Mouse (Mus musculus): ENCODE data around the gene Camk1d. TPM values are rescaled to one million over a fixed set of nuclear protein-coding genes. Genes with fewer than 3 reads are reported as not detected.
A peak's percentile ranks its signal among the peaks of the same experiment; 100 is the strongest.

The Camk1d gene
- total and polyA plus RNA-seq, 2 experiments from 2014 or later = 1.1 to 2.2 TPM

- TF ChIP-seq CTCF (IDR thresholded peaks at IDR 0.05; ENCODE audit: low read depth) (no peak), EP300 (IDR thresholded peaks at IDR 0.05; ENCODE audit: low read depth) (no peak)
- ATAC-seq (ENCODE audit: insufficient read depth, low read depth) = no peak
- H3K27ac ChIP-seq (ENCODE audit: low read depth) = no peak overlapping the region
- H3K27me3 ChIP-seq (ENCODE audit: control insufficient read depth, insufficient read depth, low read length) = peaks cover 19% of the 10 kb centered on the region; the same call in 1 of the 2 replicates
- H3K36me3 ChIP-seq (replicated peaks; ENCODE audit: control insufficient read depth, insufficient read depth, low read length) = no peaks in the 10 kb centered on the region
- no peak overlapping the region for H3K4me3 ChIP-seq (ENCODE audit: low read depth, low read length)
- H3K9me3 ChIP-seq (replicated peaks; ENCODE audit: control insufficient read depth, low read length) = peaks cover 6% of the 10 kb centered on the region; the same call in 1 of the 2 replicates
- H3K4me2 ChIP-seq (ENCODE audit: low read depth, low read length) = no peak overlapping the region
- no peak for DNase-seq (ENCODE audit: low spot score)
- 92% methylated on average over 6 of the region's 6 CpGs for WGBS
- no peak overlapping the region for H3K9ac ChIP-seq (replicated peaks; ENCODE audit: low read depth, low read length)
- H3K4me1 ChIP-seq (ENCODE audit: control insufficient read depth, insufficient read depth) = peaks cover 12% of the 10 kb centered on the region
Measured at GRCm38 (mm10) chr2:5717675-5718074, 3.4 kb upstream of the Camk1d start.

- Histone ChIP-seq H3K27me3 (ENCODE audit: control insufficient read depth, insufficient read depth, low read length) (peaks cover 25% of the 10 kb centered on the region), H3K9me3 (replicated peaks; ENCODE audit: control insufficient read depth, low read length) (peaks cover 6% of the 10 kb centered on the region; the same call in 1 of the 2 replicates), H3K4me3 (ENCODE audit: low read depth, low read length) (no peak overlapping the region), H3K4me1 (ENCODE audit: control insufficient read depth, insufficient read depth) (peaks cover 12% of the 10 kb centered on the region), H3K27ac (ENCODE audit: low read depth) (no peak overlapping the region), H3K9ac (replicated peaks; ENCODE audit: low read depth, low read length) (no peak overlapping the region), H3K4me2 (ENCODE audit: low read depth, low read length) (no peak overlapping the region), H3K36me3 (replicated peaks; ENCODE audit: control insufficient read depth, insufficient read depth, low read length) (no peaks in the 10 kb centered on the region)
- whole genome bisulfite sequencing = 49% methylated on average over 2 of the region's 2 CpGs
- no peak for DNase-seq (ENCODE audit: low spot score)
- TF ChIP-seq CTCF (IDR thresholded peaks at IDR 0.05; ENCODE audit: low read depth) = no peak
- no peak for TF ChIP-seq EP300 (IDR thresholded peaks at IDR 0.05; ENCODE audit: low read depth)
- no peak for ATAC-seq (ENCODE audit: insufficient read depth, low read depth)
Measured at GRCm38 (mm10) chr2:5715544-5715943, 1.2 kb upstream of the Camk1d start.

- peak overlapping the region; percentile 98 for H3K4me2 ChIP-seq (ENCODE audit: low read depth, low read length)
- H3K27me3 ChIP-seq (ENCODE audit: control insufficient read depth, insufficient read depth, low read length) = peaks cover 25% of the 10 kb centered on the region
- no peak overlapping the region for H3K27ac ChIP-seq (ENCODE audit: low read depth)
- ATAC-seq (ENCODE audit: insufficient read depth, low read depth) (no peak), DNase-seq (ENCODE audit: low spot score) (no peak)
- no peaks in the 10 kb centered on the region for H3K36me3 ChIP-seq (replicated peaks; ENCODE audit: control insufficient read depth, insufficient read depth, low read length)
- peaks cover 6% of the 10 kb centered on the region; the same call in 1 of the 2 replicates for H3K9me3 ChIP-seq (replicated peaks; ENCODE audit: control insufficient read depth, low read length)
- peak overlapping the region; percentile 73 for H3K4me3 ChIP-seq (ENCODE audit: low read depth, low read length)
- H3K4me1 ChIP-seq (ENCODE audit: control insufficient read depth, insufficient read depth) = peaks cover 12% of the 10 kb centered on the region
- 1% methylated on average over 18 of the region's 19 CpGs for WGBS
- no peak for TF ChIP-seq EP300 (IDR thresholded peaks at IDR 0.05; ENCODE audit: low read depth)
- no peak overlapping the region; the same call in 1 of the 2 replicates for H3K9ac ChIP-seq (replicated peaks; ENCODE audit: low read depth, low read length)
Measured at GRCm38 (mm10) chr2:5715054-5715410, 717 bp upstream of the Camk1d start.

- under 1% methylated on average over 47 of the region's 49 CpGs for WGBS
- H3K9ac ChIP-seq (replicated peaks; ENCODE audit: low read depth, low read length) = peak overlapping the region; percentile 40; the same call in 1 of the 2 replicates
Measured at GRCm38 (mm10) chr2:5713325-5714210, 747 bp downstream of the Camk1d start.

GRCm38 (mm10) chr2:5712255-5712654, 2.1 kb downstream of the Camk1d start:
- WGBS = 60% methylated on average over 7 of the region's 7 CpGs
- H3K9me3 ChIP-seq (replicated peaks; ENCODE audit: control insufficient read depth, low read length) = 0 out of 2 replicates have a peak, but pooled peaks cover under 1% of the 10 kb centered on the region
- TF ChIP-seq CTCF (IDR thresholded peaks at IDR 0.05; ENCODE audit: low read depth) (no peak), EP300 (IDR thresholded peaks at IDR 0.05; ENCODE audit: low read depth) (no peak)
- no peaks in the 10 kb centered on the region for H3K36me3 ChIP-seq (replicated peaks; ENCODE audit: control insufficient read depth, insufficient read depth, low read length)
- H3K27me3 ChIP-seq (ENCODE audit: control insufficient read depth, insufficient read depth, low read length) = peaks cover 25% of the 10 kb centered on the region
- peak overlapping the region; percentile 98; the same call in 1 of the 2 replicates for H3K4me2 ChIP-seq (ENCODE audit: low read depth, low read length)
- H3K27ac ChIP-seq (ENCODE audit: low read depth) = no peak overlapping the region
- ATAC-seq (ENCODE audit: insufficient read depth, low read depth) (no peak), DNase-seq (ENCODE audit: low spot score) (no peak)
- no peak overlapping the region for H3K9ac ChIP-seq (replicated peaks; ENCODE audit: low read depth, low read length)
- peaks cover 12% of the 10 kb centered on the region for H3K4me1 ChIP-seq (ENCODE audit: control insufficient read depth, insufficient read depth)
- no peak overlapping the region for H3K4me3 ChIP-seq (ENCODE audit: low read depth, low read length)

More at GRCm38 (mm10) chr2:5713325-5714210, 747 bp downstream of the Camk1d start:
- TF ChIP-seq EP300 (IDR thresholded peaks at IDR 0.05; ENCODE audit: low read depth) (no peak), CTCF (IDR thresholded peaks at IDR 0.05; ENCODE audit: low read depth) (no peak)
- H3K27me3 ChIP-seq (ENCODE audit: control insufficient read depth, insufficient read depth, low read length) = peaks cover 25% of the 10 kb centered on the region
- H3K36me3 ChIP-seq (replicated peaks; ENCODE audit: control insufficient read depth, insufficient read depth, low read length) = no peaks in the 10 kb centered on the region
- H3K4me3 ChIP-seq (ENCODE audit: low read depth, low read length) = peak overlapping the region; percentile 73
- ATAC-seq (ENCODE audit: insufficient read depth, low read depth) = no peak
- H3K27ac ChIP-seq (ENCODE audit: low read depth) = 0 out of 2 replicates have a peak overlapping the region, but pooled peaks have one; percentile 2
- H3K4me1 ChIP-seq (ENCODE audit: control insufficient read depth, insufficient read depth) = peaks cover 12% of the 10 kb centered on the region
- peak overlapping the region; percentile 98 for H3K4me2 ChIP-seq (ENCODE audit: low read depth, low read length)
- peak; percentile 23 for DNase-seq (ENCODE audit: low spot score)
- peaks cover 6% of the 10 kb centered on the region; the same call in 1 of the 2 replicates for H3K9me3 ChIP-seq (replicated peaks; ENCODE audit: control insufficient read depth, low read length)

All from heart, postnatal 0 days (tissue).